Mouse (Mus musculus) fat pad, adult 2 months (tissue): Measurements from ENCODE around the gene Dok3.

Source experiments
- DNase-seq: peaks from one replicate; pipeline ENCODE4 v3.0.0-alpha.2; 2011; ENCODE audit warnings: low read depth, low spot score; ENCODE audit errors: extremely low read depth

The Dok3 gene

DNA sequence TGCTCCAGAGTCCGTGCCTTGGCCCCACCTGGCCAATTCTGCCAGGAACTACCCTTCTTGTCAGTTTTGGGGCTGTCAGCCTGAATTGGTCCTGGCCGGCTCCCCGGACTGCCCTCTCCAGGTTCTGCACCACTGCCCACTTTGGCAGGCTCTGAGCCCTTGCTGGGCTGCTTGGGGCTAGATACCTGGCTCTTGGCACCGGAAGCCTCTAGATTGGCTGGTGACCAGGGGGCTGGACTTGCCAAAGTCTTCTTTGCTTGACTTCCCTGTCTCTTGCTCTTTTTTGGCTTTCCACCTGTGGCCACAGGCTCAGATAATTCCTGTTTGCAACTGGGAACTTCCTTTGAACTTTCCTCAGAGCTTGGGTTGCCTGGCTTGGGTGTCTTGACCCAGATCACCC, 13.8 kb upstream of the Dok3 start:
- DNase-seq, result no peak

DNA sequence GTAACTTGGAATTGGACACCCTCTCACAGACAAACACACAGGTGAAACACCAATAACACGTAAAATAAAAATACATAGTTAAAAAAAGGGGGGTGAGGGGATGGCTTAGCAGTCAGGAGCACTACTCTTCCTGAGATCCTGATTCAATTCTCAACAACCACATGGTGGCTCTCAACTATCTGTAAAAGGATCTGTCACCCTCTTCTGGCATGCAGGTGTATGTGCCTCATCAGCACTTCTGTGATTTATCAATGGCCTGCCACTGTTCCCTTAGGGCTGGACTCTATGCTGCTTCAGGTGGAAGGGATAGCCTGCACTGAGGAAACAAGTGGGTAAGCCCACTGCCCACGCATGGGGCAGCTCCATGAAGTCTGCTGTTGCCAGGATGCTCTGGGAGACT, 11.8 kb upstream of the Dok3 start:
- DNase-seq, result no peak

DNA sequence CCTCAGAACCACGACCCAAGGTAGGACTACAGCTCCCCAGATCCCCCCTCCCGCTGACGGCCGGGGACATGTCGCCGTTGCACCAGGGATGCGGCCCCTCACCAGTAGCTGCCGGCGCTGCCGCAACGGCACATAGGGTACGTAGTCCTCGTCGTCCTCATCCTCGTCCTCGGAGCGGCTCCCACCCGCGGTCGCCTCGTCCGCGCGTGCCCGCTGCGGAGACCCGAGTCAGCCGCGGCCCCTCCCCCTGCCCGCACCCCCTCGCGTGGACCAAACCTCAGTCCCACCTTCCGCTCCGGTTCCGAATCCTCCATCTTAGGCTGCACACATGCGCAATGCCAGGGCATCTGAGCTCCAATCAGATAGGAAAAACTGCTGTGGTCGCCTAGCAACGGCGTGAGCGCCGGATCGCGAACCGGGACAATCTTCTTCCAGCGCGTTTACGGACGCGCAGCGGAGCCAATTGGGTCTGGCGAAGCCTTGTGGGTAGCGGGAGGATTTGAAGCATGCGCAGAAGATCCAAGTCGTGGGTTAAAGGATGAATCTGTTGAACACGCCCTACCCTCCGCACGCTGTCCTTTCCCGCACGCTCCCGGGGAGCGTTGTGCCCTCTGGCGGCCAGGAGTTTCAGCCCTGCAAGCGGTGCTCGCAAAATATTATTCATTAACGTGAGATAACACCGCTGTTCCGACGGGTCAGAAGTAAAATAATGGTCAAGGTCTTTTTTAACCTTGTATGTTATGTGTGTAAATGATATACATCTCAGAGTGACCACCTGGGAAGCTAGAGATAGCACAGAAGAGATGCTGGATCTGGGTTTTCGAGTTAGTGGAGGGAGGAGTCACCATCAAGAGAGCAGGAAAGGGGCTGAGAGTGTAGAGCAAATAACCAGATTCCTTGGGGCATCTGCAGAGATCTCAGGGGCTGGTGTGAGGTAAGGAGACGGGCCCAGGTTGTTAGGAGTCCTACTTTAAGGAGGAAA, 7.4 kb upstream of the Dok3 start, which contains the start of gene Ddx41:
TSS of gene Ddx41 (minus strand) at position 465 of the 982 bp plus-strand sequence.
- peak; percentile 85 for DNase-seq

DNA sequence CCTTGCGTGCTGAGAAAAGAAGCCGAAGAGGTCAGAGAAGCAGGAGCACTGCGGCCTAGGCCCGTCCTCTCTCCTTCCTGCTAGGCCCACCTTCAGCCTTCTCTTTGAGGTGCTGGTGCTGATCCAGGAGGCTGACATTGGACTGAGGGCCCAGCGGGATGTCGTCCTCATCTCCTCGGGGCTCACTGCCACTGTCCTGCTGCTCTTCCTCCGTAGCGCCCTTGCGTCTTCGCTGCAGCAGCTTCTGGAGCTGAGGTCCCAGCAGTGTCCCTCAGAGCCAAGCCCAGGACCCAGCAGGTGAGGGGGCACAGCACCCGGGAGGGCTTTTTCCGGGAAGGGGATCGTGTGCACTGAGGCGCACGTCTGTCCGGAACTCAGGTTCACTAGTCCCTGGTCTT, 6.7 kb upstream of the Dok3 start:
- no peak for DNase-seq

DNA sequence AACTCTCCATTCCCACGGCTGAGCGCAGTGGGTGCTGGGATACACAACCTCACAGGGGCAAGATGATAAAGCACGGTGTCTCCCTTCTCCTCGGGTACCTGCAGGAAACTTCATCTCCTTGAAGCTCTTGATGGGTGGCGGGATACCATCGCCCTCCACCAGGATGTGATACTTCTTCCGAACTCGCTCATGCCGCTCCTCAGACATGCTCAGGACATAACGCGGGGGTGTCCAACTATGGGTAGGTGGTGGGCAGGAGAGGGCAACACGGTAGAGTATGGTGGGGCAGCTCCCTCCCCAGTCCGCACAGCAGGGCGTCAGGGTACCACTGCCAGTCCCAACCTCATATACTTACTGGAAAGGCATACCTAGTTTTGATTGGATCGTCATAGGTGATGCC, 6.1 kb upstream of the Dok3 start:
- no peak for DNase-seq

DNA sequence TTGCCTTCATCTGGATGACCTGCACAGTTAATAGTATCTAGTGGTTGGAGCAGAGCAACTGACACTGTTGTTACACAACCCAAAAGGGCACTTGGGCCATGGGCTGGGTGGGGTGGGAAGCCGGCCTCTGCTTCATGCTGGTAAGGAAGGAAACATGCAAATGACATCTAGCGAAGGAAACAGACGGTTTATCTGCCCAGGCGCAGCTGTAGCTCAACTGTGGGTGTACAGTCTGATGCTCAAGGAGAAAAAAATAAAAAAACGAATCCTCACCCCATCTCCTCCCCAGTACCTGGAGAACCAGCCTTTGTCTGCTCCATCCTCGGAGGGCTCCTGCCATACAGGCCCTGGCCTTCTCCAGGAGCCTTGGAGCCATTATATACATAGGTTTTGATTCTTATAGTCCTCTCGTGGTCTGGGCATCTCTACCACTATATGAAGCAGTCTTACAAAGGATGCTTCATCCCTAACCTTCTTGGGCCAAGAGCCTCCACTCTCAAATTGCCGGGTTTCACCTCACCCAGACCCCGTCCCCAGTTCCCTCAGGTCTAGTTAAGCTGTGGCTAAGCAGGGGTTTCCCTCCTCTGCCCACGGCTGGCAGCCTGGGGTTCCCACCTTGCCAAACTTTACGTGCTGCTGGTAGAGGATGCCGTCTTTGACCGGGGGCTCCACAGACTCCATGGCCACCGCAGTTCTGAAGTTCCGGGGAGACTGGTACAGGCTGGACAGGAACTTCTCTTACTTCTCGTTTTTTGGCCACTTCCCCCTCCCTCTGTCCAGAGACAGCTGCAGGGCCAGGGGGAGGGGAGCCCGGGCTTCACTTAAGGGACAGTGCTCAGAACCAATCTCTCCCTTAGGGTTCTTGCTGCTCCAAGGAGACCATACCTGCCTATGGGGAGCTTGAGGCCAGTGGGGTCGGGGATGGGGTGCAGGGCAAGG, 993 bp downstream of the Dok3 start:
- DNase-seq, result no peak

DNA sequence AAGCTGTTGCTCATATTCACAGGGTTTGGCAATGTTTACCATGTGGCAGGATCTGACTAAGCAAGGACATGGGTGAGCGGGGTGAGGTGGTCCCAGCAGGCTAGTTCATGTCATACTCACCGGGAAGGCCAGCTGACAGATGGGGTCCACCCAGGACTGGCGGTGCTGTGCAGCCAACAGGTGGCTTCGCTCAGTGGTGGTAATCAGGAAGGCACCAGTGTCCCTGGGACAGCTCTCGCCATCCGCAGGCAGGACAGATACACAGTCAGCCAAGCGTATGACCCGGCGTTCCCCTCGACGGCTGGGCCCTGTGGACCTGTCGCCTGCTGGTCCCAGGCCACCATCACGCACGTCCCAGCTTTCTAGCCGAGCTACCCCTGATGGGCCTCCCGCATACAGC, 1.9 kb downstream of the Dok3 start:
- DNase-seq, result no peak

DNA sequence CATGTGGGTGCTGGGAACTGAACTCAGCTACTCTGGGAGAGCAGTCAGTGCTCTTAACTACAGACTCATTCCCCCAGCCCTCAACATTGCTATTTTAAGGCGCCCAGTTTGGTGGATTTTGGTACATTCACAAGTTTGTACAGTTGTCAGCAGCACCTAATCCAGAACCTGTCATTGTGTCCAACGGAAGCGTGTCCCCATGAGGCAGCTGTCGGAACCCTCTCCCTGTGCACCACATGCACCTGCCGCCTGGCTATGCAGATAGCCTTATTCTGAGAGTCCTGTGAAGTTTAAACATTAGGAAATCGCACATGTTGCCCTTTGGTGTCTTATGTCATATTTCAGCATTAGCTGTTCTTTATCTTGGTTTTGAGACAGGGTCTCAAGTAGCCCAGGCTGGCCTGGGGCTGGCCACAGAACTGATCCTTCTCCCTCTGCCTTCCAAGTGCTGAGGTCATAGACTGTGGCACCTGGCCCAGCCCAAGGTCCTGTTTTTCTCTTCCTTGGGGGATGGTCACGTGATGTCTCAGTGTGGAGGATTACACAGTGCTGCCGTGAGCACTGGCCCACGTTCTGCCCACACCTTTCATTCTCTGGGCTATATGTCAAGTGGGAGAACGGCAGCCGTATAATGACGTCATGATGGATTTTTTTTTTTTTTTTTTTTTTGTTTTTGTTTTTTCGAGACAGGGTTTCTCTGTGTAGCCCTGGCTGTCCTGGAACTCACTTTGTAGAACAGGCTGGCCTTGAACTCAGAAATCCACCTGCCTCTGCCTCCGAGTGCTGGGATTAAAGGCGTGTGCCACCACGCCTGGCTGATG, 3.2 kb downstream of the Dok3 start:
- DNase-seq, result peak; percentile 40

DNA sequence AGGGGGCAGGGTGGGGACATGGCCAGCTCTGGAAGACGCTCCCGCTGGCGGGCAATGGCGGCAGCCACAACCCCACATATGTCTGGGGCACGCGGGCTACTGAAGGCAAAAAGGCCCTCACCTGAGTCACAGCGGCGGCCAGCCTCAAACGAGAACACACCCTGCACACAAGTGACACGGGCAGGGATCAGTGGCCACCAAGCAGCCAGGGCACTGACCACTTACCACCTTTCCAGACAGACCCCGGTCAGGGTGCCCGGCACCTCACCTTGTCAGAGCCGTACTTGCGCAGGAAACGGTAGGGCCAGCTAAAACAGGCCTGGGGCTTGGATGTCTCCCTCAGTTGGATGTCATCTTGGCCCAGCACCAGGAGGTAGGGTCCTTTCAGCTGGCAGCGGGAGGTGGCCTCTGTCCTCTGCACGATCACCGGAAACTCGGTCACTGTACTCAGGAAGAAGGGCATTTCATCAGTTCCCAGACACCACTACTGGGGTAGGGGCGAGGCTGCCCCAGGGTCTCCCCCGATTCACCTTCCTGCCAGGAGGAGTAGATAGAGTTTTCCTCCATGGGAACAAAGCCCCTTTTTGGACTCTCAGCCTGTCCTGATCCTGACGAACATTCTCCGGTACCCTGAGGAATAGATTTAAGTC, 5.0 kb downstream of the Dok3 start:
- DNase-seq, result no peak

DNA sequence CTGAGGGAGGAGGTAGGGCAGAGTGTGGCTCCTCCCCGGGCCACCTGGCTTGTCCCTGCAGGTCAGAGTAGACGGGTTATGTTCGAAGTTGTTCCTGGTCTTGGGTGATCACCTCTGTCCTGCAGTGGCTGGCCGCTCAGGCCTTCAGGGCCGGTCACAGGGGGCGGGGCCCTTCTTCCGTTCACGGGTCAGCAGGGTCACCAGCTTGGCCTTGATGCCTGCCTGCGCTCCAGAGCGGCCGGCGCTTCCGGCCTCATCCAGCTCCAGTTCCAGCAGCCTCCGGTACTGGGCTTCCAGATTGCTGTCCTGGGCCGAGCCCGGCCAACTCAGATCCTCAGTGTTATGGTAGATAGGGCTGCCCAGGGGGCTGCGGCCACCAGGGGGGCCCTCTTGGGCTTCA, 5.8 kb downstream of the Dok3 start:
- no peak for DNase-seq

DNA sequence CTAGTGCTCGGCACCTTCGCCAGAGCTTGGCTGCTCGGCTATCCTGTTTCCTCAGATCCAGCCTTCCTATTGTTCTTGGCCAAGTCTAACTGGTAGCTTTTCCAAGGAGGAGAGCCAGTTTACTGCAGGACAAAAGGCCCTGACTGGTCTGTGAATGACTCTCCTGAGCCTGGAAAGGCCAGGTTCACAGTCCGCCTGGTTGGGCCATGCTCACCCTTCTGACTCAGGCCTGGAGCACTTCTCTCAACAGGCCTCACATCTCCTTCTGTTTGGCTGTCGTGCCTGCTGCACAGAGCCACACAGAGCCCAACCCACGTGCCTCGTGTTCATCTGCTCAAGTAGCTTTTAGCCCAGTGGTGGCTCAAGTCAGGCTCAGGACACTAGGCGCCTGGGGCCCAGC, 6.4 kb downstream of the Dok3 start:
- peak; percentile 43 for DNase-seq

DNA sequence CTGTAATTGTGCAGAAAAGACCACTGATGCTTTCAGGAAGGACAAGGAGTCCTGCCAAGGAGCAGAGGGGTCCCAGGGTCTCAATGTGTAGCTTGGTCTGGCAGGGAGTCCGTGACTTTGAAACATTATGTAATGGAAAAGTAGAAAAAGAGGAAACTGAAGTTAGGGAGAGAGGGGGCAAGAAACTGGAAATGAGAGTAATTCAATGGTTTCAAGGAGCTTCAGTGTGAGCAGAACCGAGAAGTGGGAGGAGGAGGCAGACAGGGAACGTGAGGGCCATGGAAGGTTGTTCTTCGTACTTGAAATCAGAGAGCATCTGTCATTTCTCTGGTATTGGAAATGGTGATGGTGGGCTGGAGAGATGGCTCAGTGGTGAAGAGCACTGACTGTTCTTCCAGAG, 9.5 kb downstream of the Dok3 start:
- no peak for DNase-seq

DNA sequence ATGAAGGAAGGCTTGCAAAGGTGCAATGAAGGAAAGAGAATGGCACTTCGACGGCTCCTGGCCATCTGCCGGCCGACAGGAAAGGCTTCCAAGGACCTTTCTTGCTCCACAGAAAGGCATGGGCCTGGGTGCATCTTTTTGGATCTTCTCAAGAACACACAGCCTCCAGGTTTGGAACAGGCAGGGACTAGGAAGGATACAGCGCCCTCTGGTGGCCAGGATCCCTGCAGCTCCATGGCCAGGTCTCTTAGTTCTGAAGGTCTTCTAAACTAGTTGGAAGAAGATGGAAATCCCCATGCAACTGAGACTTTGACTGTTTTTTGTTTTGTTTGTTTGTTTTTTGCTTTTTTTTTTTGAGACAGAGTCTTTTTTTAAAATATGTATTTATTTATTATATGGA, 12.1 kb downstream of the Dok3 start:
- no peak for DNase-seq

DNA sequence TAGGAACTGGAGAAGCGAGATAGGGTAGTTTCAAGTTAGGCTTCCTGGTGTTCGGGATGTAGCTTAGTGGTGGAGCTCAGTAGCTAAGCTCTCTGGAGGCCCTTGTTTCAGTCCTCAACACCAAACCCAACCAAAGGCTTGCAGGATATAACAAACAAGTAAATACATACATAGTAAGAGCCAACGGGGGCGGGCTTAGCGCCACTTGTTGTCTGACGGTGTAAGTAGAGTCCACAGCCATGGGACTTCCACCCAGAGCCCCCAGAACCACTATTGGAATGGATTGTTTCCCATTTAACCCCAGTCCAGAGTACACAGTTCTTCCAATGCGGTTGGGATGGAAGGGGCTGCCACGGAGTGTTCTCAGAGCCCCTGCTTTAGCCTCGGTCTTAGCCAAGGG, 15.3 kb downstream of the Dok3 start:
- DNase-seq, result no peak

DNA sequence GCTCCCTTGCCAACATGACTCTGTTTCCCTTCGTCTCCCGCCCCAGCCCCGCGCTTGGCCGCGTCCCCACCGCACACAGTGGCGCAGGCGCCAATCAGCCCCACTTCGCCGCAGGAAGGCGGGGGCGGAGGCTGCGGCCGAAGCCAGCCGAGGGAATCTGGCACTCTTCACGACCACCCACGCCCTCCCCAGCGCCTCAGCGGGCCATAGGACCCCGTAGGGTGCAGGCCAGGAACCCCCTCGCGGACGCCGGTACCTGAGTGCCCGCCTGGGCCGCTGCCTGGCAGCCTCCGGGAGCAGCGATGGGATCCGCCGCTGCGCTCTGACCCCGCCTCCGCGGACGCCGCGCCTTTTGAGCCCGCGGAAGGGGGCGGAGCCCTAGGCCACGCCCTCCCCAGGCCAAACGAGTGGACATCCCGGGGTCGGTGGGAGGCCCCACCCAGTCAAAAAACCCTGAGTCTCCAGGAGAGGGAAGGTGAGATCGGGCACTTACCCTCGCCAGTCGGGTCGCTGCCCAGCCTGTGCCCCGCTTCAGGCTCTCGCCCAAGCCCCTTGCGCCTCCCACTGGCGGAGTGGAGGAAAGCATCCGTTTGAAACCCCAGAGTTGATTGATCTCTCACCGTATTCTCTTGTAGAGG, 15.9 kb downstream of the Dok3 start, which contains the start of gene Pdlim7:
TSS of gene Pdlim7 (minus strand) at position 566 of the 638 bp plus-strand sequence.
- DNase-seq, result no peak

DNA sequence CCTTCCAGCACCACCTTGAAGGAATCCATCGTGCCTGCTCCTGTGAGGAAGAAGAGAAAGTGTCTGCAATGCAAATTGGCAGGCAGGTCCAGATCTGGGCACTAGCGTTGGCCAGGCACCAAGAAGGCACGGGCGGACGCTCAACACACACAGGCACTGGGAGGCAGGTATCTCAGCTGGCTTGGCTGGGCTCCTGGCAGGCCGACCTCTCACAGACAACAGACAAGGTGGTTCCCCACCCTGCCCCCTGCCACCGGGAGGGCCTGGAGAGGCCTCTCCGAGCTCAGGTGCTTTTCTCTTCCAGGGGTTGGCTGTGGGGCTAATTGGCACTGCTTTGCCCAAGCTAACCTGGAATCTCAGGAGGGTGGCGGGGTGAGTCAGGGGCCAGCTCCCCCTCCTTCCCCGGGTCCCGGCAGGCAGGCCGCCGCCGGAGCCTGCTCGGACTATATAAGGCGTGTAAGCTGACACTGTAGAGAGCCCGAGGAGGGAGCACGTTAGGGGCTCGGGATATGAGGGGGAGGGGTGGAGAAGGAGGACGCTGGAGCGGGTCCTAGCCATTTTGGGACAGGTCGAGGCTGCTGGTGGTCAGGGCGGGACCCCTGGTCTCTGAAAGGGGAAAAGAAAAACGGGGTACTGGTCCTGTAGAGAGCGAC, 16.6 kb downstream of the Dok3 start:
- DNase-seq, result no peak

DNA sequence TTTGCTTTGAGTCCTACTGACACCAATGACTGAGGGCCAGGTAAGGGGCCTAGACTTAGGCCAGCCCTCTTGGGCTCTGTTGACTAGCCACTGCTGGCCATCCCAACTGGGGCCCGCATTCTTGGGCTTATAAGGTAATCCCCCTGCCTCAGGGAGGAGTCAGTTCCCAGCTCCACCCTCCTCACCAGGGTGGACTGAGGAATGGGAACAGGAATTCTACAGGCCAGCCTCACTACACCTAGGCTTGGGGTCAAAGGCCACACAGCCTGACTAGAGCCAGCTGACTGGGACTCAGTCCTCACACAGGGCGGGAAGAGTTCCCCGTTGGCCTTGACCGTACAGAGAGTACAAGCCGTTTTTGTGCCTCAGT, 17.6 kb downstream of the Dok3 start:
- no peak for DNase-seq

DNA sequence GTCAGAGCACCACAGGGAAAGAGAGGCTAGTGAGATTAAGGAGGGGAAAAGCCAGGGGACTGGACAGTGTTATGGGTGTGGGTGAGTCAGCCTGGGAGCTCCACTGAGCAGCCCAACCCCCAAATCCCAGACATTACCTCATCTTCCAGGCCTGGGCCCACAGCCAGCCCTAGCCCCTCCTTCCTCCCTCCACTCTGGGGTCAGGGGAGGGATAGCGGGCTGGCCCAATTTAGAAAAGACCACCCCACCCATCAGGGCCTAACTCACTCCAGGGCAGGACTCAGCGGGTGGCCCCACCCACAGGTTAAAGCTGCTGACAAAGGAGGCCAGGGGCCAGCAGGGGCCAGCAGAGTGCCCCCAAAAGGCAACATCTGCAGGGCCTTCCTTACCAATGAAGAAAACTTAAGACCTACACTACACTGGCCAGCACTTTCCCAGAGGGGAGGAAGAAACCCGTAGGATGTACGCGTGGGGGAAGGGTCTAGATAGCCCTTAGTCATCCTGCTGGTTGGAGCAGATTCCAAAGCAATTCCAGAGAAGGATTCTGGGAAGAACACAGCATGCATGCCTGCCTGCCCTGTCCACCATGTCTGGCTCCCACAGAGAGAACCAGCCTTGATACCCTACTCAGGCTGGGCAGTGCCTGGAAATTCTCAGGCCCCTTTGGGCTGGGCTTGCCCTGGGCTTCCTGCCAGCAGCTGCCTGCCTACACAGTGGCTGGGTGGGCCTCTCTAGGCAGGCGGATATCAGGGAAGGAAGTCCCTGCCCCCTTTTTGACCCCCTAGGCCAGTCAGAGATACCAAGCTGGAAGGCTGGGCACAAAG, 18.2 kb downstream of the Dok3 start:
- no peak for DNase-seq

DNA sequence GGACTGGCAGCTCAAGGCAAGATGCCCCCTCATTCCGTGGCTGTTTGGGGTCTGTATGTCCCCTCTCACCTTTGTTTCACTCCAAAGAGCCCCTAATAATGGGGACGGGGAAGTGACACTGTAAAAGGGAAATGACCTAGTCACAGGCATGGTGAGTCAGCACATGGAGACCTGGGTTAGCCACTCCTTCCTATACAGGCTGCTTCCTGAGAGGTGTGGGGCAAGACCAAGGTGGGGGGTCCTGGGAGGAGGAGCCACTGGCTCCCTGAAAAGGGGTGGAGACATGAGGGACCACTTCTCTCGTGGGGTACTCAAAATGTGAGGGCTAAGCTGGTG, 18.8 kb downstream of the Dok3 start:
- DNase-seq, result no peak
